Comparison of ENCODE assay signal across 17 mouse cellular contexts in genomic region chr10:4332228-4332979, GRCm38 (mm10). TPM values are rescaled to one million over a fixed set of nuclear protein-coding genes. Genes with fewer than 3 reads are reported as not detected.
DNase-seq lines count a peak whose midpoint lies in the region; ATAC-seq and TF ChIP-seq lines count a peak whose summit lies in the region.
"Had no signal": no experiment of that assay in that cellular context is flagged by ENCODE, and none has a peak within 500 bp of the region (broad histone marks: within the 10 kb centered on the region; RNA-seq: fewer than 3 reads in every experiment).

No protein-coding gene starts in this region.

- DNase-seq in R1 (ENCODE audit: low read depth, low spot score), result peak; percentile 59
- DNase-seq in mesoderm, embryonic 11.5 days (ENCODE audit: low read depth, low spot score), result peak; percentile 57
- no peak for DNase-seq in testis, postnatal 14 days (ENCODE audit: low spot score)
- DNase-seq in heart, postnatal 25 days (ENCODE audit: low spot score), result no peak
- DNase-seq: B cell, adult 2 months; cerebellum, adult 11 months; layer of hippocampus, adult 9-11 months; lung, embryonic 14.5 days; thymus, adult 18-20 months had no signal

- 0 out of 2 replicates have a peak, but pooled peaks have one; percentile 15 for ATAC-seq in hindbrain, embryonic 12.5 days (ENCODE audit: low FRiP score)
- ATAC-seq in hindbrain, embryonic 13.5 days (ENCODE audit: low FRiP score), result no peak

- WGBS in hindbrain, embryonic 12.5 days, result 29% methylated on average over 7 of the region's 7 CpGs
- 31% methylated on average over 7 of the region's 7 CpGs for WGBS in hindbrain, embryonic 13.5 days

- no peaks in the 10 kb centered on the region for H3K9me3 ChIP-seq in hindbrain, embryonic 12.5 days (replicated peaks)
- peaks cover 3% of the 10 kb centered on the region; the same call in 1 of the 2 replicates for H3K9me3 ChIP-seq in hindbrain, embryonic 13.5 days
- 0 out of 2 replicates have a peak, but pooled peaks cover 4% of the 10 kb centered on the region for H3K9me3 ChIP-seq in ES-Bruce4 (replicated peaks; ENCODE audit: control insufficient read depth, insufficient read depth, low read length, poor library complexity, severe bottlenecking)
- H3K9me3 ChIP-seq: embryonic facial prominence, embryonic 15.5 days; liver, embryonic 13.5 days; stomach, embryonic 15.5 days had no signal

- peak; percentile 61; the same call in 1 of the 2 replicates for TF ChIP-seq EP300 in ES-Bruce4 (IDR thresholded peaks at IDR 0.05; ENCODE audit: insufficient read depth, low read depth, low read length)

- TF ChIP-seq CTCF in ES-Bruce4 (IDR thresholded peaks at IDR 0.05; ENCODE audit: low read depth, low read length), result no peak

- H3K4me1 ChIP-seq in hindbrain, embryonic 12.5 days, result peaks cover 19% of the 10 kb centered on the region
- H3K4me1 ChIP-seq in hindbrain, embryonic 13.5 days (replicated peaks), result peaks cover 27% of the 10 kb centered on the region
- H3K4me1 ChIP-seq in ES-Bruce4 (ENCODE audit: control insufficient read depth, insufficient read depth, low read length), result peaks cover 2% of the 10 kb centered on the region

- peak overlapping the region; percentile 37; the same call in 1 of the 2 replicates for H3K27ac ChIP-seq in hindbrain, embryonic 12.5 days
- no peak overlapping the region for H3K27ac ChIP-seq in hindbrain, embryonic 13.5 days
- H3K27ac ChIP-seq in ES-Bruce4 (ENCODE audit: insufficient read depth, low read length), result peak overlapping the region; percentile 98
- H3K27ac ChIP-seq: embryonic facial prominence, embryonic 15.5 days; kidney, postnatal 0 days; liver, embryonic 13.5 days had no signal

- H3K4me2 ChIP-seq in hindbrain, embryonic 12.5 days (replicated peaks), result no peak overlapping the region
- H3K4me2 ChIP-seq in hindbrain, embryonic 13.5 days, result no peak overlapping the region
- H3K4me2 ChIP-seq: embryonic facial prominence, embryonic 15.5 days; stomach, embryonic 15.5 days had no signal

- intact Hi-C loops in heart, postnatal 25 days (cut with DNase I), result loop anchor here (2.0 to 5.0 kb wide), 3 partner anchors 65 to 336 kb away; partner anchors contain the start of gene Akap12

- no peak overlapping the region for H3K4me3 ChIP-seq in hindbrain, embryonic 12.5 days
- no peak overlapping the region for H3K4me3 ChIP-seq in hindbrain, embryonic 13.5 days
- no peak overlapping the region for H3K4me3 ChIP-seq in ES-Bruce4 (ENCODE audit: low read depth, low read length)
- H3K4me3 ChIP-seq: embryonic facial prominence, embryonic 15.5 days; liver, embryonic 13.5 days; stomach, embryonic 15.5 days had no signal

- H3K9ac ChIP-seq in hindbrain, embryonic 12.5 days, result no peak overlapping the region
- no peak overlapping the region for H3K9ac ChIP-seq in hindbrain, embryonic 13.5 days
- no peak overlapping the region; the same call in 1 of the 2 replicates for H3K9ac ChIP-seq in ES-Bruce4 (ENCODE audit: low read depth, poor library complexity, severe bottlenecking)
- H3K9ac ChIP-seq: embryonic facial prominence, embryonic 15.5 days; liver, embryonic 13.5 days; lung, embryonic 14.5 days; stomach, embryonic 15.5 days had no signal

- H3K27me3 ChIP-seq in hindbrain, embryonic 12.5 days, result no peaks in the 10 kb centered on the region
- no peaks in the 10 kb centered on the region for H3K27me3 ChIP-seq in hindbrain, embryonic 13.5 days
- H3K27me3 ChIP-seq in ES-Bruce4 (ENCODE audit: control insufficient read depth, insufficient read depth, low read length, poor library complexity, severe bottlenecking), result no peaks in the 10 kb centered on the region
- H3K27me3 ChIP-seq: CH12.LX; embryonic facial prominence, embryonic 15.5 days; liver, embryonic 13.5 days; stomach, embryonic 15.5 days had no signal

- H3K36me3 ChIP-seq in hindbrain, embryonic 12.5 days, result no peaks in the 10 kb centered on the region
- H3K36me3 ChIP-seq in hindbrain, embryonic 13.5 days, result no peaks in the 10 kb centered on the region
- peaks cover 3% of the 10 kb centered on the region for H3K36me3 ChIP-seq in ES-Bruce4 (ENCODE audit: control insufficient read depth, insufficient read depth, low read length, poor library complexity, severe bottlenecking)
- H3K36me3 ChIP-seq: embryonic facial prominence, embryonic 15.5 days; liver, embryonic 13.5 days; stomach, embryonic 15.5 days had no signal

- TF ChIP-seq POLR2A in ES-Bruce4 (IDR thresholded peaks at IDR 0.05; ENCODE audit: insufficient read depth, low read length), result no peak

RNA-seq across cellular contexts. Expression of gene Zbtb2, which starts 55.5 kb away (rescaled TPM):
- polyA plus RNA-seq in hindbrain, embryonic 12.5 days (2016; fragmentation: Nextera tagmentation; extraction: Ambion mirVana), result 18.1 and 19.3 TPM in 2 replicates
- polyA plus RNA-seq in hindbrain, embryonic 13.5 days (2015; fragmentation: Nextera tagmentation; extraction: Ambion mirVana), result 15.7 and 16.0 TPM in 2 replicates
- 11.0 and 13.1 TPM in 2 replicates for polyA plus RNA-seq in ES-Bruce4 (2011; ENCODE audit: insufficient read depth, insufficient read length, low read depth, missing spikeins)
- 1 to 10 TPM; 6.0 to 6.3 TPM for total RNA-seq in heart, postnatal 25 days (2021)

Comparison
In these comparisons a context has a peak if more than half of its experiments do, and no peak if none do; other contexts are left out.
1. DNase-seq: peak in R1 (single experiment) and mesoderm, embryonic 11.5 days (single experiment); none in testis, postnatal 14 days (single experiment) and heart, postnatal 25 days (single experiment).